Mouse (Mus musculus): ENCODE measurements at regions not wholly inside any gene's neighbourhood (a gene's known extent, or its start where the extent isn't known, plus 50 kb on each side); places are given as distances from the start of the nearest gene placed in this dataset.

GRCm38 (mm10) chr13:93243076-93243475, 50.9 kb upstream of the Tent2 start:
- intact Hi-C loops (cut with DNase I) = loop anchor here (1.0 to 5.0 kb wide), 7 partner anchors 101 to 492 kb away; partner anchors contain the start of gene Cmya5
- peak; percentile 82 to 92 for DNase-seq

DNA sequence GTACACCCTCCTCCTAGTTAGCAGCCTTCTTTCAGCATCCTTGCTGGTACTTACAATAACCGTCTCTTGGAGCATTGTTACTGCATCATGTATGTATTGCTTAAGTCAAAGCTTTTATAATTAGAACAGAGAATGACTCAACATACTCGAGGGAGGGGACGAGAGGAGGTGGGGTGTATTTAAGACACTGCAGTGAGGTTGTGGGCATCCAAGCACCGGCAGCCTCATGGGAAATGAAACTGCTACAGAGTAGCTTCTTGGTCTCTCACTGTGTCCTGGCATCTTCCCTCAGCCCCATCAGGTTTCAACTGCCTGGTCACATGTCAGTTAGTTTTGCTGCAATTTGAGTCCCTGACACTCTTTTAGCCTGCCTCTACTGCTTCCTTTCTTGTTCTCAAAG, 50.7 kb upstream of the Homer1 start:
- intact Hi-C loops (cut with DNase I) = no loop called here
- no peak for DNase-seq

Measured in heart, postnatal 10 days (tissue).